Mouse (Mus musculus): ENCODE data around the gene Zc3h18. TPM values are rescaled to one million over a fixed set of nuclear protein-coding genes. Genes with fewer than 3 reads are reported as not detected.
A peak's percentile ranks its signal among the peaks of the same experiment; 100 is the strongest.

Gene Zc3h18
- total and polyA plus RNA-seq, 3 experiments, result 30.2 to 122 (median 98.5) TPM

DNA sequence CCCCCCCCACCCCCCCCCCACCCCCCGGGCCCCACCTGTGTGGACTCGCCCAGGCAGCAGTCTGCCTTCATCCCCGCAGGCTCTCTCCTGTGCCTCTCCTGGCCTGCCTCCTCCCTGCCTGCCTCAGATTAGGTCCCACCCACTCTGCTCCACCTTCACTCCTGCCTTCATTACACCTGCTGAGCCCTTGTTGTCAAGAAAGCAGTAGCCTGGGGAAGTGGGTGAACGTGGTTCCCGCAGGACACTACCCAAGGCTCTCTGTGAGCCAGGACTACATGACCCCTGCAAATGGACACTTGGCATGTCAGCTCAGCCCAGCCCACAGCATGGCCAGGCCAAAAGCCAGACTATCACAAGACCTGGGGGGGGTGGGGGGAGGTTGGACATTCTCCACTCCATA, 32.2 kb upstream of the Zc3h18 start:
- TF ChIP-seq E2F4 (IDR thresholded peaks at IDR 0.05; ENCODE audit: borderline replicate concordance, low read depth, low read length) (no peak), EP300 (IDR thresholded peaks at IDR 0.05; ENCODE audit: low read depth in 1 of 2, low read length in 2 of 2) (no peak), RAD21 (IDR thresholded peaks at IDR 0.05; ENCODE audit: low read depth, low read length) (no peak), MAZ (IDR thresholded peaks at IDR 0.05; ENCODE audit: low read depth, low read length) (no peak), ZC3H11A (IDR thresholded peaks at IDR 0.05; ENCODE audit: low read depth, low read length) (no peak), TCF12 (IDR thresholded peaks at IDR 0.05; ENCODE audit: low read depth, low read length) (no peak), HCFC1 (IDR thresholded peaks at IDR 0.05; ENCODE audit: low read depth, low read length) (no peak), USF2 (IDR thresholded peaks at IDR 0.05; ENCODE audit: borderline replicate concordance in 1 of 2, insufficient read depth in 1 of 2, low read depth in 1 of 2, low read length in 2 of 2) (no peak), TAL1 (IDR thresholded peaks at IDR 0.05; ENCODE audit: low read length) (no peak), BHLHE40 (IDR thresholded peaks at IDR 0.05; ENCODE audit: borderline replicate concordance, low read depth, low read length) (no peak), MAX (IDR thresholded peaks at IDR 0.05; ENCODE audit: low read length) (no peak), MEF2A (IDR thresholded peaks at IDR 0.05; ENCODE audit: extremely low read depth, insufficient replicate concordance, low read depth, low read length, poor library complexity, severe bottlenecking) (no peak), GATA1 (IDR thresholded peaks at IDR 0.05; ENCODE audit: low read depth, low read length) (no peak), CHD1 (IDR thresholded peaks at IDR 0.05; ENCODE audit: low read depth, low read length) (no peak), ZNF384 (IDR thresholded peaks at IDR 0.05; ENCODE audit: low read depth, low read length) (no peak)
- Histone ChIP-seq H3K9me3 (replicated peaks; ENCODE audit: insufficient read depth, low read length) (no peaks in the 10 kb centered on the region), H3K36me3 (ENCODE audit: control insufficient read depth in 1 of 2, insufficient read depth in 2 of 2, low read length in 2 of 2) (peaks cover 0 to 19% of the 10 kb centered on the region in 2 experiments; a peak in 2 of 4 replicates), H3K79me2 (ENCODE audit: control insufficient read depth, insufficient read depth, low read length, poor library complexity) (no peaks in the 10 kb centered on the region; the same call in 1 of the 2 replicates), H3K27ac (ENCODE audit: control insufficient read depth, low read depth, low read length) (no peak overlapping the region), H3K9ac (ENCODE audit: control insufficient read depth, low read depth, low read length, poor library complexity, severe bottlenecking) (no peak overlapping the region), H3K4me3 (ENCODE audit: control insufficient read depth in 1 of 2, insufficient read depth in 1 of 2, low read depth in 2 of 2, low read length in 2 of 2) (no peak overlapping the region), H3K4me1 (ENCODE audit: control insufficient read depth in 1 of 2, insufficient read depth in 2 of 2, low read length in 2 of 2) (peaks cover 9 to 63% of the 10 kb centered on the region in 2 experiments), H3K27me3 (ENCODE audit: control insufficient read depth in 1 of 2, insufficient read depth in 2 of 2, low read length in 2 of 2) (no peaks in the 10 kb centered on the region)
- DNase-seq (ENCODE audit: low read depth, low spot score), result no peak

GRCm38 (mm10) chr8:122345181-122346095, 31.0 kb upstream of the Zc3h18 start:
- Histone ChIP-seq H3K4me3 (ENCODE audit: control insufficient read depth in 1 of 2, insufficient read depth in 1 of 2, low read depth in 2 of 2, low read length in 2 of 2) (no peak overlapping the region), H3K79me2 (ENCODE audit: control insufficient read depth, insufficient read depth, low read length, poor library complexity) (no peaks in the 10 kb centered on the region; the same call in 1 of the 2 replicates), H3K36me3 (ENCODE audit: control insufficient read depth in 1 of 2, insufficient read depth in 2 of 2, low read length in 2 of 2) (peaks cover 0 to 27% of the 10 kb centered on the region in 2 experiments; a peak in 2 of 4 replicates), H3K27me3 (ENCODE audit: control insufficient read depth in 1 of 2, insufficient read depth in 2 of 2, low read length in 2 of 2) (no peaks in the 10 kb centered on the region), H3K4me1 (ENCODE audit: control insufficient read depth in 1 of 2, insufficient read depth in 2 of 2, low read length in 2 of 2) (peaks cover 16 to 62% of the 10 kb centered on the region in 2 experiments), H3K9me3 (replicated peaks; ENCODE audit: insufficient read depth, low read length) (no peaks in the 10 kb centered on the region), H3K9ac (ENCODE audit: control insufficient read depth, low read depth, low read length, poor library complexity, severe bottlenecking) (no peak overlapping the region), H3K27ac (ENCODE audit: control insufficient read depth, low read depth, low read length) (no peak overlapping the region)
- DNase-seq (ENCODE audit: low read depth, low spot score), result peak; percentile 27
- TF ChIP-seq RAD21 (IDR thresholded peaks at IDR 0.05; ENCODE audit: low read depth, low read length) (no peak), EP300 (IDR thresholded peaks at IDR 0.05; ENCODE audit: low read depth in 1 of 2, low read length in 2 of 2) (no peak), SMC3 (IDR thresholded peaks at IDR 0.05; ENCODE audit: low read depth, low read length) (no peak)

Data from MEL (cell line).